Mouse (Mus musculus): ENCODE measurements at regions not wholly inside any gene's neighbourhood (a gene's known extent, or its start where the extent isn't known, plus 50 kb on each side); places are given as distances from the start of the nearest gene placed in this dataset.

DNA sequence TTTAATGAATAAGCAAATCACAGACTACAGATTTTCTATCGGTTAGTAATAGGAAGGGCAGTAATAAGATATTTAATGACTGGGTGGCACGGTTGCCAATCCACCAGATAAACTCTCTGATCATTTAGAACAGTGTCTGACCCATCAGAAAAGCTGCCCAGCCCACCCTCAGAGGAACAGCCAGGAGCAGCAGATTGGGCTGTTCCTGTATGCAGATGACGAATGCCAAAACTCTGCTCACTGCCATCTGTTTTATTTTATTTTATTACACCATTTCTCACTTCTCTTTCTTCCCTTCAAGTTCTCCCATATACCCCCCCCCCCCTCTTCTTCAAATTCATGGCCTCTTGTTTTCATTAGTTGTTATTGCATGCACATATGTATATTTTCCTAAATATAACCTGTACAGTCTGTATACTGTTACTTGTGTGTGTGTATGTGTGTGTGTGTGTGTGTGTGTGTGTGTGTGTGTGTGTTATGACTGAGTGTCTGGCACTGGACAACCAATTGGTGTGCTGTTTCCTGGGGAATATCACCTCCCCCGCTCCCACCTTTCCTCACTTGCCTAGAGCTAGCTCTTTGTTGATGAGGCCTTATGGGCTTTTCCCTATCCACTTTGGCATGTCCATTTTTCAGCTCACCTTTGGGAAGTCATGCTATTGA, 260.9 kb downstream of the Olfm4 start:
- no peak for DNase-seq (ENCODE audit: extremely low read depth, insufficient read length, low spot score)

- no peak for DNase-seq (ENCODE audit: extremely low read depth, insufficient read length, low spot score)
These were observed 263.7 kb downstream of the Olfm4 start for GRCm38 (mm10) chr14:80247575-80247974.

GRCm38 (mm10) chr14:80249882-80250281, 266.0 kb downstream of the Olfm4 start:
- no peak for DNase-seq (ENCODE audit: extremely low read depth, insufficient read length, low spot score)

DNA sequence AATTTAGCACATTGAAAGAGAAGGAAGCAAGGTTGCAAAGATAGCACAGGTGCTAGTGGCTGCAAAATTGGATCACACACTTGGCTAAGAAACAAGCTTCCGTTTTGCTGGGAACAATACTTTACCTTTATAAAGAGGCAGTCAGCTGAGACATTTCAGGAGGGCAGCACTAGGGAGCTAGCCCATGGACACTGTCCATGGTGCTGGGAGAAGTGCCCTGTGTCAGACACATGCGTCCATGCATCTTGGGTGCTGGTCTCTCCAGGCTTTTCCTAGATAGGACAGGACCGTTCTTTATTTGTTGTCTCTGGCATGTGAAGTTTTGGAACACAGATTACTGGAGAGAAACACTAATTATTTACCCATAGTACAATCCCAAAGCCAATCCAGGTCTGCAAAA, 273.2 kb downstream of the Olfm4 start:
- no peak for DNase-seq (ENCODE audit: extremely low read depth, insufficient read length, low spot score)

GRCm38 (mm10) chr14:80263173-80263572, 279.3 kb downstream of the Olfm4 start:
- DNase-seq (ENCODE audit: extremely low read depth, insufficient read length, low spot score) = no peak

- DNase-seq (ENCODE audit: extremely low read depth, insufficient read length, low spot score) = no peak
These were observed 281.2 kb downstream of the Olfm4 start for GRCm38 (mm10) chr14:80265081-80265480.

GRCm38 (mm10) chr14:80269179-80269951, 285.5 kb downstream of the Olfm4 start:
- no peak for DNase-seq (ENCODE audit: extremely low read depth, insufficient read length, low spot score)

DNA sequence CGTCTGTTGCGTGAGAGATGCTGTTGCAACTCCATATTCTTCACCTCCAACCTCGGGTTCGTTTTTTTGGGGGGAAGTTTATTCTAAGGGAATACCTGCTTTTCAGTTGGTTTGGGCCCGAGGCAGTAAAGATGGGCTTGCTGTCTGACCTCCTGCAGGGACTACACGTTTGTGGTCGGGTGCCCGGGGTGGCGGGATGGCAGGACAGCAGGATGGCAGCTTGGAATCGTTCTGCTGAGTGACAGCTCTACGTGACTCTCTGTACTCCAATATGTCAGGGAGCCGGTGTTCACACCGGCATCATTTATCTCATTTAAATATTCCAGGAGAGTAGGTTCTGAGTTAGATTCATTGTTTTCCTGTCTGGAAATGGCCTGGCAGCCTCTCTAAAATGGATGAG, 286.2 kb downstream of the Olfm4 start:
- peak; percentile 0 for DNase-seq (ENCODE audit: extremely low read depth, insufficient read length, low spot score)

- no peak for DNase-seq (ENCODE audit: extremely low read depth, insufficient read length, low spot score)
These were observed 296.3 kb downstream of the Olfm4 start for GRCm38 (mm10) chr14:80280188-80280587.

DNA sequence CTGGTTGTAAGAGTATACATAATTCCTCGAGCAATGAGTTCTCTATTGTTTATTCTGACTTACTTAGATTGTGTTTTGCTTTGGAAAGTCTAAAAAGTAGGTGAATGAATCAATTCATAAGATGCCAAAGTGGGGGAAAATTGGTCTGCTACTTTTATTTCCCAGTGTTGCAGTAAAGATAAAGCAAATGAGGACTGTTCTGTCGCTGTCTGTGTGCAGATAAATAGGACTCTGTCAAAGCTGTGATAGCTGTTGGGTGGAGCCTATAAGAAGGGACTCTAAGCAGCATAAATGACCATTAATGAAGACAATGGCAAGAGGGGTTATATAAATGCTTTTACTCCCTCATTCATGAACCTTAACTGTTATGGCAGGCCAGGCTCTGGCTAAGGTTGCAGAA, 299.8 kb downstream of the Olfm4 start:
- no peak for DNase-seq (ENCODE audit: extremely low read depth, insufficient read length, low spot score)

- no peak for DNase-seq (ENCODE audit: extremely low read depth, insufficient read length, low spot score)
These were observed 307.5 kb downstream of the Olfm4 start for GRCm38 (mm10) chr14:80291360-80291759.

DNA sequence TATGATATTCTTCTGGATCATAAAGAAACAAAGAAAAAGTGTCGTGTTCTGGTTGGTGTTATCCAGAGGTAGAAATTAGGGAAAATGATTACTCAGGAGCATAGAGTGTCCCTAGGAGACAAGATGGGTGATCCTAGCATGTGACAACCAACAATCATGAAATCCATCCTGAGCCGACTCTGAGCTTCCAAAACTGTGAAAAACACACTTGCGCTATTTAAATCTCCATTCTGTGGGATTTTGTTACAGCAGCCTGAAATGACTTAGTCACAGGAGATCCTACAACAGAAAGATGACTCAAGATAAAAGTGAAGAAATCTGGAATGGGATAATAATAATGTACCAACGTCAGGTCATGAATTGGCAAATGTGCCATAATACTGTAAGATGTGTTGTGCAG, 309.5 kb downstream of the Olfm4 start:
- no peak for DNase-seq (ENCODE audit: extremely low read depth, insufficient read length, low spot score)

DNA sequence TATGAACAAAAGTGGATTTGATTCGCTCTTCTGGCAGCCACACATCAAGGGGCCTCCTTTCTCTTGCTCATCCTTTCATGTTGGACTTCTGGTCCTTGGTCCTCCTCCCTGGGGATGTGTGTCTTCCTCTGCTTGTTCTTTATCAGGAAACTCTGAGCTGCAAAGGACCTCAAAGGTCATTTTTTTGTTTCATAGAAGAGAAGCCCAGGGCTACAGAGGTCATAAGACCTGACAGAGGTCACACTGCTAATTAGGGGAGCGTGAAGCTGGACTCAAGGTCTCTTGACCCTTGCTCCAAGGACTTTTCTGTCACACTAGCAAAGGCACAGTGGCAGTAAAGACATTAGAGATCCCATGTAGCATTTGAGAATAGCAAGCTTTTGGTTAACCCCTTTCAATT, 345.8 kb downstream of the Olfm4 start:
- DNase-seq (ENCODE audit: extremely low read depth, insufficient read length, low spot score) = no peak

- no peak for DNase-seq (ENCODE audit: extremely low read depth, insufficient read length, low spot score)
These were observed 378.2 kb downstream of the Olfm4 start for GRCm38 (mm10) chr14:80362024-80362622.

DNA sequence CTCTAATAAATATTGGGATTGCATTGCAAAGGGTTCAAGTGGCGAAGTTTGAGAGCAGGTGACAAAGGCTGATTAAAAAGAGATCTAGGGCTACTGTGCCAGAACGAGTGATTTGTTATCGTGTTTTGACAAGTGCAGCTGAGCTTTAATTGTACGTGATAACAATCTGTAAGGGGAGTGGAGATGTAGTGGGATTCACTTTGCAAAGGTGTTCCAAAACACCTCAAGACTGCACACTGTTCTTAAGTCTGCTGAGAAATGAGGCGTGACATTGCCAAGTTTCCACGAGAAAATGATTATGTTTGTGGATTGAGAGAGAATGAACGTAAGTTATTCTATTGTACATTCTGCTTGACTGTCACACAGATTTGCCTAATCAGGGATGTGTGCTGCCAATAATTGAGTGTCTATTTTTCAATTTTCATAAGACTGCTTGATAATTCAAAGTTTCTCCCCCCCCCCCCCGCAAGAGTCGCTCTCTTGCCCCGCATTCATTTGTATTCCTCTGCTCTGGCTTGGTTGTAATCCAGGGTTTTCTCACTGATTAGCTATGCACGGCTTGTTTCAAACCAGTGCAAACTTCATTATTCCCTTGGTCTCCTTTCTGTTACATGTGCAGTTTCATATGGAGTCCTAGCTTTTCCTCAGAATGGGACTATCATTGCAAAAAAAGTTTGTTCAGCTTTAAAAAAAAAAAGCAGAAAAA, 385.7 kb downstream of the Olfm4 start:
- no peak for DNase-seq (ENCODE audit: extremely low read depth, insufficient read length, low spot score)

- DNase-seq (ENCODE audit: extremely low read depth, insufficient read length, low spot score) = no peak
These were observed 390.4 kb downstream of the Olfm4 start for GRCm38 (mm10) chr14:80374290-80374689.

DNA sequence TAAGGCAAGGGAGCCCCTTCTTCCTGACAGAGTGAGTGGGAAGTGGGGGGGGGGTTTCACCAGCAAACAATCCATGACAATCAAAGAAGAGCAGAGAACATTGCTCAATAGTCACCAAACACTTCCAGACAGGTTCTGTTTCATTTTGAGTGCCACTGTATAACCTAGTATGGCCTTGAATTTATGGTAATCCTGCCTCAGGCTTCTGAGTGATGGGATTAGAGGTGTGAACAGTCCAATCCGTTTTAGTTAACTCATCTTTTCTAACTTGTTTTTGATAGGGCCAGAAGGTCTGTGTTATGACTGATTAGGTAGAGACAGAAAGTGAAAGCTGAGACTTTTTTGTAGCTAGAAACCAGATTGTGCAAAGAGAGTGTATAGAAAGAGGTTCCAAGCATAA, 393.2 kb downstream of the Olfm4 start:
- DNase-seq (ENCODE audit: extremely low read depth, insufficient read length, low spot score) = no peak

- no peak for DNase-seq (ENCODE audit: extremely low read depth, insufficient read length, low spot score)
These were observed 407.5 kb downstream of the Olfm4 start for GRCm38 (mm10) chr14:80391418-80391817.

DNA sequence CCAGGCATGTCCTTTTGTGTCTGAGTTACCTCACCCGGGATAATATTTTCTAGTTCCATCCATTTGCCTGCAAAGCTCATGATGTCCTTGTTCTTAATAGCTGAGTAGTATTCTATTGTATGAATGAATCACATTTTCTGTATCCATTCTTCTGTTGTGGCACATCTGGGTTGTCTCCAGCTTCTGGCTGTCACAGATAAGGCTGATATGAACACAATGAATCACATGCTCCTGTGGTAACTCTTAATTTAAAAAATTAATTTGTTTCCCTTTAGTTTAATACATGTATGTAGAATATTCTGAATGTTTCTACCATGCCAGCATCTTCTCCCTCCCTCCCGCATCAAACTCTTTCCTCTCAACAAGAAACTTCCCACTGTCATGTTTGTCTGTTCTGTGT, 424.4 kb downstream of the Olfm4 start:
- DNase-seq (ENCODE audit: extremely low read depth, insufficient read length, low spot score) = no peak

DNA sequence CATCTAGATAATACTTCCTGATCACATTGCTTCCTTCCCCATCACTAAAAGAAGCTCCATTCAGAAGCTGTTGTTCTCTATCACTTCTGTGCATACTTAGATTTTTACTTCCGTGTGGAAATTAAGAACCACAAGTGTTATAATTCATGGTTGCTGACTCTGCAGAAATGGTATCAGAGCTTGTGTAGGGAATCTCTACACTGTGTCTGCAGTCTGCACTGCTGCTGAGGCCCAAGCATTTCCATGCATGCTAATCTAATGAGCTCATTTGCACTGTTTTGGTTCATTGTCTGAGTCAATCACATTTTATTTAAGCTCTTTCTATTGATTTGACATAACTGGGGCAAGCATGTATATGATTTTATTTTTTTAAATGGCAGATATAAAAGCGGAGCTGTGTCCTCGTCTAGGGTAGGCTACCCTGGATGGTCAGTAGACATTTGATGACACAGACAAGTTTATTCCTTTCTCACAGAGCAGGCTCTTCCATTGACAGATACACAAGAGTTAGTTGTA, 435.0 kb downstream of the Olfm4 start:
- no peak for DNase-seq (ENCODE audit: extremely low read depth, insufficient read length, low spot score)

DNA sequence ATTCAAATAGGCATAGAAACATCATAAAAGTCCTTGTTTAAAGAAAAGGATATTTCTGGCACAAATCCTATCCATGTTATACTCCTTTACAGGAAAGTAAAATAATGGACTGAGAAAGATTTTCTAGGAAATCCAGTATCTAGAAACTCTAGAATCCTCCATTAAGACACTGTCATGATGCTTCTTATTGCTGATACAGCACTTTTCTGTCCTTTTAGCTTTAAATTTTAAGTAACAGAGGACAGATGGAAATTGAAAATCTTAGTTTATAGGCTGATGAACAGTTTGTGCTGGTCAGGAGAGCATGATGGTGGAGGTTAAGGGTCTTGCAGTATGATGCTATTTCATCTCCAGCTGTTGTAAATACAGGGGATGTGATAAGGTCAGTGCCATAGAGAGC, 459.9 kb downstream of the Olfm4 start:
- no peak for DNase-seq (ENCODE audit: extremely low read depth, insufficient read length, low spot score)

All from 3134 (cell line).